Mouse (Mus musculus) spleen, adult 2 months (tissue): ENCODE measurements at regions not wholly inside any gene's neighbourhood (a gene's known extent, or its start where the extent isn't known, plus 50 kb on each side); places are given as distances from the start of the nearest gene placed in this dataset.

Experiments
- DNase-seq, 2 experiments: peaks; one replicate each; pipeline versions ENCODE4 v3.0.0 to v3.0.0-alpha.2; 2012 to 2021; ENCODE audit warnings: low spot score in 2 of 2, low read depth in 1 of 2
- H3K27ac ChIP-seq: fragments of 200-500 bp; 2 replicates; pipeline ENCODE4 v1.5.1; 2012; ENCODE audit warnings: low read length, inconsistent platforms; ENCODE audit not compliant: insufficient read depth
- H3K27me3 ChIP-seq: fragments of 200-500 bp; 2 replicates; pipeline ENCODE4 v1.6.1; 2012; ENCODE audit warnings: mild to moderate bottlenecking, moderate library complexity, low read length, inconsistent platforms; ENCODE audit not compliant: control insufficient read depth, insufficient read depth
- H3K36me3 ChIP-seq: fragments of 200-500 bp; 2 replicates; pipeline ENCODE4 v1.6.1; 2012; ENCODE audit warnings: mild to moderate bottlenecking, low read length, inconsistent platforms; ENCODE audit not compliant: control insufficient read depth, insufficient read depth
- H3K4me1 ChIP-seq: fragments of 200-500 bp; 2 replicates; pipeline ENCODE4 v1.6.1; 2011; ENCODE audit warnings: inconsistent platforms; ENCODE audit not compliant: control insufficient read depth, insufficient read depth, insufficient read length
- H3K4me3 ChIP-seq: fragments of 200-500 bp; 2 replicates; pipeline ENCODE4 v1.5.1; 2011; ENCODE audit warnings: mild to moderate bottlenecking, inconsistent platforms; ENCODE audit not compliant: insufficient read depth, insufficient read length; ENCODE audit errors: extremely low read depth
- CTCF ChIP-seq: fragments of 200-500 bp; IDR thresholded peaks from 2 replicates; pipeline ENCODE4 v1.5.1; 2011; ENCODE audit warnings: mild to moderate bottlenecking, inconsistent platforms; ENCODE audit not compliant: insufficient read depth, insufficient read length, insufficient replicate concordance; ENCODE audit errors: extremely low read depth
- POLR2A ChIP-seq: fragments of 200-500 bp; IDR thresholded peaks from 2 replicates; pipeline ENCODE4 v1.6.1; 2011; ENCODE audit warnings: low read depth, low read length, inconsistent platforms
- WGBS: fragments of 180-500 bp; shearing (Covaris S2); methylation state at CpG from one replicate; pipeline ENCODE4 v1.1.7; 2018; 5-methylcytosine and 5-hydroxymethylcytosine counted together

- Histone ChIP-seq H3K27me3 (no peaks in the 10 kb centered on the region), H3K36me3 (no peaks in the 10 kb centered on the region), H3K4me3 (no peak overlapping the region), H3K4me1 (no peaks in the 10 kb centered on the region; the same call in 1 of the 2 replicates), H3K27ac (no peak overlapping the region)
- 89% methylated on average over 12 of the region's 12 CpGs for WGBS
- TF ChIP-seq CTCF (no peak), POLR2A (no peak)
- DNase-seq, result no peak
Observed at GRCm38 (mm10) chr3:144255596-144256550, 50.9 kb upstream of the Lmo4 start.
